ENCODE assay signal across 14 mouse cellular contexts in the genomic region with DNA sequence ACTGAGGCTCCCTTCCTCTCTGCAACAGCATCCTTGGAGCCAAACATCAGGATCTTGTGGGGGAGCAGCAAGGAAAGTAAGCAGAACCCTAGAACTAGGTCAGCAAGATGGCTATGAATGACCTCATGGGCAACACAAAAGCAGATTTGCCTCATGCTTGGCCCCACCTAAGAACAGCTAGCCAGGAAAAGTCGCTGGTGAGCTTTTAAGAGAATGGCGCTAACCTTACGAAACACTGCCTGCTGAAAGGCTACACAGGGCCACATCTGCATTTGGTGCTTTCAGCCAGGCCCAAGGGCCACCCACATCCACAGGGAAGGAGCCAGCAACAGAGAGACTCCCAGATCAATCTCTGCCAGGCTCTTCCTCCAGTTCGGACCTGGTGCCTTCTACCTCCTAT.
"Had no signal": no experiment of that assay in that cellular context is flagged by ENCODE, and none has a peak within 500 bp of the region (broad histone marks: within the 10 kb centered on the region; RNA-seq: fewer than 3 reads in every experiment).

No protein-coding gene starts in this region.

- H3K27me3 ChIP-seq: liver, embryonic 15.5 days; neural tube, embryonic 12.5 days had no signal

- DNase-seq: kidney, adult 2 months; kidney, postnatal 14 days; lung, postnatal 14 days; midbrain, embryonic 14.5 days; right cerebral cortex, postnatal 4 days; thymus, postnatal 4 days had no signal

- H3K4me2 ChIP-seq: kidney, embryonic 15.5 days; liver, embryonic 11.5 days; liver, embryonic 15.5 days; neural tube, embryonic 12.5 days had no signal

- H3K9me3 ChIP-seq: kidney, embryonic 15.5 days; limb, embryonic 10.5 days; liver, embryonic 15.5 days; neural tube, embryonic 12.5 days had no signal

- H3K4me1 ChIP-seq: kidney, embryonic 15.5 days; liver, embryonic 15.5 days; neural tube, embryonic 12.5 days had no signal

- H3K9ac ChIP-seq: kidney, embryonic 15.5 days; liver, embryonic 15.5 days; neural tube, embryonic 12.5 days had no signal

- ATAC-seq: inflammation-experienced regulatory T-cells, adult 6 months had no signal

- H3K36me3 ChIP-seq: kidney, embryonic 15.5 days; limb, embryonic 10.5 days; liver, embryonic 15.5 days; neural tube, embryonic 12.5 days had no signal

- H3K27ac ChIP-seq: kidney, embryonic 15.5 days; left cerebral cortex, adult 2 months; limb, embryonic 10.5 days; liver, embryonic 15.5 days; macrophage; neural tube, embryonic 12.5 days had no signal

- H3K4me3 ChIP-seq: kidney, embryonic 15.5 days; left cerebral cortex, adult 2 months; limb, embryonic 10.5 days; liver, embryonic 15.5 days; neural tube, embryonic 12.5 days had no signal
